Mouse (Mus musculus) layer of hippocampus, adult 9-11 months (tissue): ENCODE results near the gene Trp73.

ENCODE experiments used
- DNase-seq: peaks from one replicate; pipeline ENCODE4 v3.0.0; 2022

The Trp73 gene

GRCm38 (mm10) chr4:154142211-154143040, 2.4 kb upstream of the Trp73 start, which contains the start of gene Wrap73:
Gene Wrap73, plus strand, starts transcription at chr4:154142372.
- peak; percentile 90 for DNase-seq

DNA sequence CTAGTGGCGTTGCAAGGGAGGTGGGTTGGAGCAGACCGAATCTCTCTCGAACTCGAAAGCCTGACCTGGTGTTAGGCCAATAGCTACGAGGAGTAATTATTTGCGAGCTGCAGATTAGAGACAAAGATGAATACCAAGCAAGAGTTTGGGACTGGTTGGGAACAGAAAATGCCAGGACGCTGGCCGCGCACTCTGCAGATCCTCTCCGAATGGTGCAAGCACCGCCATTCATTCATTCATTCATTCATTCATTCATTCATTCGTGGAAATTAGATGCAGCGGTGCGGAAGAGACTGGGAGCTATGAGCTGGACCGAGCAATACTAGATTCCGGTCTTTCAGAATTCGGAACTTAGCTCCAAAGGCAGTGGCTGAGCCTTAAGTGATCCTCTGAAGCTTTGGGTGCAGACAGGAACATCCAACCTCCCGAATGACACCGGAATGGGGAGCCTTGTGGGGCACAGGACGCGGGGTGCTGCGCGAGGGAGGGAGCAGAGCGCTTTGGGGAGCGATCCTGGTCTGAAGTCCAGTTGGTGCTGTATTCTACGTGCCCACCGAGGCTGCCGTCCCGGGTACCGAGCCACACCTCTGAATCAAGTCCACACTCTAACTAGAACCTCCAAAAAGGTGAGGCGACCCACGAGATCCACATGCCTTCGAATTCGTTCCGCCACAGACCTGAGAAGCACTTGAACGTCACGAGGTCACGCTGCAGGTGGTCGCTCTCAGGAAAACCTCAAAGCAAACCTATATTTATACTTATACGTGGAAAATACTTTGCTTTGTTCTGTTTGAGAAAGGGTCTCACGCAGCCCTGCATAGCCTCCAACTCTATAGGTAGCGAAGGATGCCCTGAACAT, 1.2 kb upstream of the Trp73 start:
- DNase-seq, result no peak

DNA sequence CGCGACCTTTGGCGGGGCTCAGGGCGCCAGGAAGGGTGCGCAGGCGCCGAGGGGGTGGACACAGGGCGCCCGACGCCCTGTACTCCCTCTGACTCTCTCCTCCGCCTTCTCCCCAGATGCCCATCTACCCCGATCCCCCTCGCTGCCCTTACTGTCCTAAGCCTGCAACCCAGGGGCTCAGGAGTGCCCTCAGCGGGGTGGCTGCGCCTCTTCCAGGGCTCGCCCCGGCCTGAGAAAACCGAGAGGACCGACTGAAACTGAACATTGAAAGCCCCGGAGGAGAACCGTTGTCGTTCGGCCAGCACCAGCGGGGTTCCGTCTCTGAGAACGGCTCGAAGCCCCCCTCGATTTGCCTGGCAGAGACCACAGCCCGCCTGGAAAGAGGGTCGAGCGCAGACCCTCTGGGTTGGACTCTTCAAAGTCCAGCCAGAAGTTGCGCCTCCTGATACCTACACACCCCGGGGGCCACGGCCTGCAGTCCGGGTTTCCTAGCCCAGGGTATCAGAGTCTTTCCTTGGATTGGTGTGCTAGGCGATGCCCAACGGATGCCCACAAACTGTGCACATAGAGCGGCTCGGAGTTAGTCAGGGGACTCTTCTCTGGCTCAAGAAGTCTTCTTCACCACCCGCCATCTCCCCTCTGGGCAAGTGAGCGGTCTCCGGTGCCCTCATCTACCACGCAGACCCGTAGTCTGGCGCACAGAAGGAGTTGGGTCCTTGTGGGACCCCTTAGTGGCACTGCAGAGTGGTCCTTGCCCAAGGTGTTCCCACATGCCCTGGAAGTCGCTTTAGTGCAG, 403 bp upstream of the Trp73 start:
- no peak for DNase-seq

DNA sequence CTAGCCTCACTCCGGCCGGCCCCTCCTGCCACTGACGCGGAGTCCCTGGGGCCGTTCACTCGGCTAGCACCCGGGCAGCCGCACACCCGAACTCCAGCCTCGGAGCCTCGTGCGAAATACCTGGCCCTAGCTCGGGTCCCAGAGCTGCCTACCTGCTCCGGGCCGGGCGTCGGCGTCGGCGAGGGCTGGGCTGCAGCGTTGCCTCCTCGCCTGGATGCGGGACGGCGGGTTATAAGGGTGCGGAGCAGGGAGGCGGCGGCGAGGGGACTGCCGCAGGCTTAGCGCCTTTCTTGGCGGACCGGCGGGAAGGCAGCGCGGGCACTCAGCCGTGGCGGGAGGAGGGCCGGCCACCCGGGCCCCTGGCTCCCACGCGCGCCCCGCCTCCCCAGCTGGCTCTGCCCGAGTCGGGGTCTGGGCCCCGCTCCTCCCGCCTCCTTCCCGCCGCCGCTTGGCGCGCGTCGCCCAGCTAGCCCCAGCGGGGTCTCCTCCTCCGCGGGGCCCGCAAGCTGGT, 282 bp downstream of the Trp73 start:
- DNase-seq, result no peak

- no peak for DNase-seq
Measured at GRCm38 (mm10) chr4:154137139-154137538, 2.9 kb downstream of the Trp73 start.

- DNase-seq, result no peak
Measured at GRCm38 (mm10) chr4:154134803-154135202, 5.2 kb downstream of the Trp73 start.

DNA sequence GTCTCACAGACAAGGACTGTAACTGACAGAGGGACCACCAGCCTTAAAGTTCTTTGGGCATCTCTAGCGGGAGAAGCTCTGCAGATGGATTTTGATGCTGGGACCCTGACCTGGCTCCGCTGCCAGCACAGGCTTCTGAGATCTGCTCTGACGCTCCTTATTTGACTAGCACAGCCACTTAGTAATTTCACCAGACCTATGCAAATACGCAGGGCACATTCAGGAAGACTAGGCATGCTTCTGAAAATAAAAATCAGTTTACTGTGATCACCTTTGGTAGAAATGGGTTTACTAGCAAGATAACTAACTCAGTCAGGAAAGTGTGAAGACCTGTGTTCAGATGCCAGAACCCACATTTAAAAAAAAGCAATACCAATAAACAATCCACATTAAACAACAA, 8.1 kb downstream of the Trp73 start:
- no peak for DNase-seq

DNA sequence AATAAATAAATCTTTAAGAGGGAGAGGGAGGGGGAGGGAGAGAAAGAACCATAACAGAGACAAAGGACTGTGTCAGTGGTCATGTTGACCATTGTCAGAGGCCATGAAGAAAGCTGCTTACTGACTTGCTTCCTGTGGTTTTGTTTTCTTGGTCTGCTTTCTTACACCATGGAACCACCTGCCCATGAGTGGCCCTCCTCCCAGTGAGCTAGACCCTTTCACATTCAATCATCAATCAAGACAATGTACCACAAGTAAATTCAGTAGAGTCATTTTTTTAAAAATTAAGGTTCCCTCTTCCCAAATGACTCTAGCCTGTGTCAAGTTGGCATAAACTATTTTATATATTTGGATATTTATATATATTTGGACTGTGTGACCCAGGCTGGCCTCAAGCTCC, 10.1 kb downstream of the Trp73 start:
- no peak for DNase-seq

GRCm38 (mm10) chr4:154127273-154127672, 12.7 kb downstream of the Trp73 start:
- DNase-seq, result no peak

- no peak for DNase-seq
Measured at GRCm38 (mm10) chr4:154125202-154125601, 14.8 kb downstream of the Trp73 start.

DNA sequence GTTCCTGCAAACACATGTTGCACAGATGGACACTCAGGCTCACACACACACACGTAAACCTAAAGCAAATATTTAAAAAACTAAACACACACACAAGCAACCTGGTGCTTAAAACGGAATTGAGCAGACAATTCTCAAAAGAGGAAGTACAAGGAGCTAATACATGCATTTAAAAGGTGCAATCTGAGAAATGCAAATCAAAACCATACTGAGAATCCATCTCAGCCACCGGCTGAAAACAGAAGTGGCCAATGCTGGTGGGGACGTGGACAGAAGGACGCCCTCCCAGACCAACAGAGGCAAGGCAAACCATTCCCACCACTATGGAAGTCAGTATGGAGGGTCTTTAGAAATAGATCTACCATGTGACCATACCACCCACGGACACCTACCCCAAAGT, 16.5 kb downstream of the Trp73 start:
- DNase-seq, result no peak

GRCm38 (mm10) chr4:154122374-154122773, 17.6 kb downstream of the Trp73 start:
- DNase-seq, result no peak

- no peak for DNase-seq
Measured at GRCm38 (mm10) chr4:154121800-154122199, 18.2 kb downstream of the Trp73 start.

- DNase-seq, result no peak
Measured at GRCm38 (mm10) chr4:154119208-154119607, 20.8 kb downstream of the Trp73 start.

- DNase-seq, result no peak
Measured at GRCm38 (mm10) chr4:154118782-154119181, 21.2 kb downstream of the Trp73 start.

DNA sequence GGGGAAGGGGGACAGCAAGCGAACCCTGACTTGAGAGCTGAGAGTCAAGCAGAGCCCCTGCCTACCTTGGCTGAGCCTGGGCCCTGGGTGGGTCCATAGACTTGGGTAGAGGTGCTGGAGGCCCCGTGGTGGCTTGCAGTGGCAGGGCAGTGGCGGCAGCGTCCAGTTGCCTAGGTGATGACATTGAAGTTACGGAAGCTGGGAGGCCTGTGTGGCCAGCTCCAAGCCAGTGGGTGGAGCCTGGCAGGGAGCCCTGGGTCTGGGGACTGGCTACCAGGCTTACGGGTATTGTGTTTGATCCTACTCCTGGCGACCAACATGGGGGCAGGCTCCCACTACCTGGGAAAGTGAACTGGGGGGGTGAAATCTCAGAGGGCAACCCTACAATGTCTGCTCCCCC, 23.6 kb downstream of the Trp73 start:
- DNase-seq, result no peak

GRCm38 (mm10) chr4:154109850-154110243, 30.2 kb downstream of the Trp73 start:
- DNase-seq, result no peak

DNA sequence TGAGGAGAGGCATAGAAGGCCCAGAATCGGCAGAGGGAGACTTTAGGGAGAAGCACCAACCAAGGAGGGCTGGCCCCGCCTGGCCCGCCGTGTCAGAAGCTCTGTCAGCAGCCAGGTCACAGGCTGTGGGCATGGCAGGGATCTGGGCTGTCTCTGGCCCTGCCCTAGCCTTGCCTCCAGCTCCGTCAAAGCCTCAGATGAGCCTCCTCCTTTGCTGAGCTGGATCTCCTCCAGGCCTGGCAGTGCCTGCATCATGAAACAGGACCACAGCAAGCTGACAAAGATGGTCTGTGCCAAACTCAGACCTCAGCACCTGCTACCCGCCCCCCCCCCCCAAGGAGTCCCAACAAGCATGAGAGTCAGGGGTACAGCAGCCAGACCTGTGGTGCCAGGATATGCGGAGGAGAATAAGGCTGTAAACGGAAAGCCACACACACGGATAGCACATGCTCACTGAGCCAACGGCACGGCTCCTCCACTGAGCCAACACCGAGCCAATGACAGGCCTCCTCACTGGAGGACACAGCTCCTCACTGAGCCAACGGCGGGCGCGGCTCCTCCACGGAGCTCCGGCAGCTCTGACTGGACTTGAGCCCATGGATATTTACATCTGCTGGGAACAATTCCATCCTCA, 30.7 kb downstream of the Trp73 start:
- DNase-seq, result peak; percentile 56

GRCm38 (mm10) chr4:154106497-154107061, 33.4 kb downstream of the Trp73 start:
- DNase-seq, result no peak

DNA sequence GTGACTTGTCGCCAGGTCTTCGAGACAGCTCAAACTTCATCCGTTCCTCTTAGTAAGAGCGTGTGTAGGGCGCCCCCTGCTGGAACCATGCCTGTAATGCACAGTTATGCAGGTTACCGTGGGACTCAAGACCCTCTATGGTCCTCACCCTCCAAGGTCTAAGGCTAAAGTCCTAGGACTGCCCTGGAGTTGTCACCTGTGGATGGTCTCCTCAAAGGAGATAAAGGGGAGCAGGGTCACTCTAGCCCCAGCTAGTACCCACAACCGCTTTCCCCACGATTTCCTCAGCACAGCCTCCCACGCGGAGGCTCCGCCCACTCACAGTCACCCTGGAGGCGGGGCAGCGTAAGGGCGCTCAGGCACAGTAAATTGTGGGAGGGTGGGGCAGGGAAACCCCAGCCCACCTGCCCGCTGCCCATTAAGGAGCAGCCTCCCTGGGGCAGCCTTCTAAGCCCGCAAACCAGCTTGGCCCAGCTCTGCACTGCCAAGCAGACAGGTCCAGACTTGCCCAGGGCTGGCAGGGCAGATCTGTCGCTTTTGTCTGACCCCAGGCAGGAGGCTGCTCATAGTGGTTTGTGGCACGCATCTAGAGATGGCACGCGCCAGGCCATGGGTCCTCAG, 34.5 kb downstream of the Trp73 start:
- no peak for DNase-seq

GRCm38 (mm10) chr4:154103912-154104311, 36.1 kb downstream of the Trp73 start:
- no peak for DNase-seq

- no peak for DNase-seq
Measured at GRCm38 (mm10) chr4:154103386-154103785, 36.6 kb downstream of the Trp73 start.
